Mouse (Mus musculus) cerebellum, adult 8-10 months (tissue): ENCODE results near the gene Slc41a1.
"Not testable (repeated sequence)": the region's sequence is repeated elsewhere in the genome, so short reads cannot be mapped to it uniquely, and the experiment has no call there.

Experiments used
- DNase-seq: peaks from one replicate; pipeline ENCODE4 v3.0.0; 2022

The Slc41a1 gene

GRCm38 (mm10) chr1:131827207-131827786 is at the start of gene Slc41a1:
Slc41a1 (plus strand) TSS chr1:131827493.
- DNase-seq = no peak

GRCm38 (mm10) chr1:131794591-131794990 is 32.7 kb upstream of the Slc41a1 start:
- no peak for DNase-seq

- DNase-seq = no peak
These were observed 32.1 kb upstream of the Slc41a1 start for GRCm38 (mm10) chr1:131795171-131795570.

- peak; percentile 4 for DNase-seq
These were observed 29.9 kb upstream of the Slc41a1 start, which contains the start of gene Pm20d1 for GRCm38 (mm10) chr1:131797202-131797909. Pm20d1 (plus strand) TSS chr1:131797381.

GRCm38 (mm10) chr1:131800001-131800400 is 27.3 kb upstream of the Slc41a1 start:
- no peak for DNase-seq

- DNase-seq = no peak
These were observed 26.2 kb upstream of the Slc41a1 start for GRCm38 (mm10) chr1:131801071-131801470.

- no peak for DNase-seq
These were observed 24.6 kb upstream of the Slc41a1 start for GRCm38 (mm10) chr1:131802652-131803051.

- DNase-seq = no peak
These were observed 23.1 kb upstream of the Slc41a1 start for GRCm38 (mm10) chr1:131804166-131804565.

GRCm38 (mm10) chr1:131808986-131809385 is 18.3 kb upstream of the Slc41a1 start:
- no peak for DNase-seq

- no peak for DNase-seq
These were observed 17.6 kb upstream of the Slc41a1 start for GRCm38 (mm10) chr1:131809651-131810050.

GRCm38 (mm10) chr1:131811393-131811792 is 15.9 kb upstream of the Slc41a1 start:
- no peak for DNase-seq

GRCm38 (mm10) chr1:131812006-131812405 is 15.3 kb upstream of the Slc41a1 start:
- no peak for DNase-seq

GRCm38 (mm10) chr1:131812631-131813295 is 14.5 kb upstream of the Slc41a1 start:
- no peak for DNase-seq

GRCm38 (mm10) chr1:131813731-131814130 is 13.6 kb upstream of the Slc41a1 start:
- no peak for DNase-seq

GRCm38 (mm10) chr1:131814191-131814590 is 13.1 kb upstream of the Slc41a1 start:
- no peak for DNase-seq

- DNase-seq = no peak
These were observed 10.4 kb upstream of the Slc41a1 start for GRCm38 (mm10) chr1:131816886-131817285.

GRCm38 (mm10) chr1:131820353-131820752 is 6.9 kb upstream of the Slc41a1 start:
- DNase-seq = not testable (repeated sequence)

GRCm38 (mm10) chr1:131820887-131821328 is 6.4 kb upstream of the Slc41a1 start:
- DNase-seq = no peak

- DNase-seq = no peak
These were observed 5.0 kb upstream of the Slc41a1 start for GRCm38 (mm10) chr1:131822292-131822691.

GRCm38 (mm10) chr1:131822856-131823492 is 4.3 kb upstream of the Slc41a1 start:
- DNase-seq = no peak

GRCm38 (mm10) chr1:131823563-131823962 is 3.7 kb upstream of the Slc41a1 start:
- DNase-seq = no peak

GRCm38 (mm10) chr1:131824528-131825181 is 2.6 kb upstream of the Slc41a1 start:
- DNase-seq = no peak

GRCm38 (mm10) chr1:131827787-131828258 is 530 bp downstream of the Slc41a1 start:
- peak; percentile 95 for DNase-seq
